Mouse (Mus musculus) lung, postnatal 0 days (tissue): ENCODE measurements around the gene Ercc2.

Experiments used
- CTCF ChIP-seq: IDR thresholded peaks from 2 replicates; pipeline ENCODE4 v1.5.1; 2016; ENCODE audit warnings: antibody characterized with exemption, mild to moderate bottlenecking
- EP300 ChIP-seq: IDR thresholded peaks from 2 replicates; pipeline ENCODE4 v1.6.1; 2016; ENCODE audit warnings: antibody characterized with exemption, mild to moderate bottlenecking, control low read depth

DNA sequence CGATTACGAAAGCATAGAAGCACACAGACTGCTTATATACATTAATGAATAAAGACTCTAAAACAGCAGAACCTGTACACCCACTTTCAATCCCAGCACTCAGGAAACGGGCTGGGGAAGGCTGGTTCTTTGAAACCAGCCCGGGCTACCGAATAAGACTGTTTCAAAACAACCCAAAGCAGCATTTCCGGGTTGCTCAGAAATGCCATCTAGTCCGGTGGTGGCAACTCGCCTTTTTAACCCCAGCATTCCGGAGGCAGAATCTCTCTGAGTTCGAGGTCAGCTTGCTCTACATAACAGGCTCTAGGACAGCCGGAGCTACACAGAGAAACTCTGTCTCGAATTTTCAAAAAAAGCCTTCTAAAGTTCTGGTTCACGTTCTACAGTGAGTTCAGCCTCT, 23.2 kb upstream of the Ercc2 start:
- TF ChIP-seq CTCF, result no peak
- no peak for TF ChIP-seq EP300
